Mouse (Mus musculus): Measurements from ENCODE around the gene Fam174a.
A peak's percentile ranks its signal among the peaks of the same experiment; 100 is the strongest.

The Fam174a gene

DNA sequence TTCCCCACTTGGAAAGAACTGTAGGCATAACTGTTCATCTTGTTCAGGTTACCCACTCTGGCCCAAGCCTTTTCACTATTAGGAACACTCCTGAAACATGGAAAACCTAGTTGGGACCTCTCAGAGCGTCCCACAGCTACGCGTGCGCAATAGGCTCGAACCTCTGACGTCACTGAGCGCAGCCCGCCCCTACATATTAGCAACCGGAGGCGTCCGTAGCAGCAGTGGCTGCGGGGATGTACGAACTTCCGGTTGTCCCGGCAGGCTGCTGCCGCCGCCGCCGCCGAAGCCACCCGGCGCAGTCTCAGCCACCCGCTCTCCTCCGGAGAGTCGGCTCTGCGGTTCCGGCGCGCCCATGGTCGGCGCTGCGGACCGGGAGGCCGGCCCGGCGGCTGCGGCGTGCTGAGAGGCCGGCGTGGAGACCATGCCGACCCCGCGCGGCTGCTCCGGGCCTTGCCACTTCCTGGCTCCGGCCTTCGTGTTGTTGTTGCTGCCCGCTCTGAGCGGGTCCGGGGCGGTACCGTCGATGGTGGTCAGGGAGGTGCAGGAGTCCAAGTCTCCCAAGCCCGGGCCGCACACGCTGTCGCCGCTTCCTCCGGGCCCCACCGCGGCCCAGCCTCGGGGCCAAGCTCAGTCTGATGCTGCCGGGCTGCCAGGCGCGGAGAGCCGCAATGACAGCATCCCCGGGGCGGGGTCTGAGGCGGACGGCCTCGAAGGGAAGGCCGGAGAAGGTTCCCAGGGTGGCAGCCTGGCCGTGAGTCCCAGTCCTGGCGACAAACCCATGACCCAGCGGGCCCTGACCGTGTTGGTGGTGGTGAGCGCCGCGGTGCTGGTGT is at the start of gene Fam174a:
Gene Fam174a (plus strand): TSS at position 231 of the 836 bp plus-strand sequence.
- peak; percentile 96 to 97 for DNase-seq

DNA sequence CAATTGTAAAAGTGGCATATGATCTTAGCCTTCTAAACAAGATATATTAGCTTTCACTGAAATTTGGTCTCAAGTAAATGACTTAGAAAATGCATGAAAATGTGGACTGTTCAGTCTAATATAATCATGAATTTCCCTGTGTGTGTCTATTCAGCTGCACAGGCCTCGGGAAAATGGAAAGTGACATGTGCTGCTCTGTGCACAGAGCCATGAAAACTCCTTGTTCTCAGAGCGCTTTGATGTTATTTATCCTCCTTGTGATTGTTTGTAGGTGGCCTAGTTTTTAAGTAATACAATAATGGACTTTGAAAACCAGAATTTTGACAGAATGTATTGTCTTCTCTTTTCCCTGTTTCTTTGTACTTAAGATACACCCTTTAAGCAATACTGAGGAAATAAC is 49.6 kb upstream of the Fam174a start:
- DNase-seq = no peak

DNA sequence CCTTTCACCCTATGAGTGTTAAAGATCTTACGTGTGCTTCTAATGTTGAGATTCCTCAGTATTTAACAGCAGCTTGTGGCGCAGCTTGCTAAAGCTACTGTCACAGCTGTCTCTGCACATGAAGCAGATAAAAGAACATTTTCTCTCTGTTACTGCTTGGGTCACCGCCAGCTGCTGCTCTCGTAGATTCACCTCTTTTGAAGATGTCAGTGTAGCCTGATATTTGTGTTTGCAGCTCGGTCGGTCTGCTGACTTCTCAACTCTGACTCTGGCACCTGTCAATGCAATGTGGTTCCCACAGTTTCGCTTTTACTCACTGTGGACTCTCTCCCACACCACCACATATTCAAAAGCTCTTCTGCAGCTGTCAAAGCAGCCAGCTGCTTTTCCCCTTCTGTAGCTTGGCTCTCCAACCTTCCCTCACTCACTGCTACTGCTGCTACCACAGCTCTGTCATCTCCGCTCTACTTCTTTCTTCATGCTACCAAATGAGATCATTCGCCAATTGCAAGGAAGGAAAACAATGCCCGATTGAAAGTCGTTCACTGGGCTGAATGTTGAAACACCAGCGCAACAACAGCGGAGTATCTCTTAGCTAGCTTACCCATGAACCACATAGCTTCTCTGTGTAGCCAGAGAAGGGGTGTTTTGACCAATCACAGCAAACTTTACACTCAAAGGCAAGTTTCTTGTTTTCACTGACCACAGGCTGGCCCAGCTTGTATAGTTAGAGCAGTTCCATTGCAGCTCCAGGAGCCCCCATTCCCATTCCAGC is 45.3 kb upstream of the Fam174a start:
- no peak for DNase-seq

DNA sequence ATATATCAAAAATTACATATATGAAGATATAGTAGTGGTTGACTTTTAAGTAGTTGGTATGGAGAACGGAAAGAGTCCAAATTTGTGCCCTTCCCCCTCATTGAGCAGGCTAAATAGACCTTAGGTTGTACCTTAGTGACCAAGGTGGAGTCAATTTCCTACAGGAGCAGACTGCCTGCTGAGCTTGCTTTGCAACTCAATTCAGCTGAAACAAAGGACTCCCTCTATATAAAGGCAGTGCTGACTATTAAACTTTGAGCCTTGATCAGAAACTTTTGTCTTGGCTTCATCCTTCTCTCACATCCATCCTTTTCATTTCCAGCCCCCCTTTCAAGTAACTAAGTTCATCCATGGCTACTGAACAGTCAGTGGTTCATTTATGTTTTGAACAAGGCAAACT is 40.1 kb upstream of the Fam174a start:
- no peak for DNase-seq

DNA sequence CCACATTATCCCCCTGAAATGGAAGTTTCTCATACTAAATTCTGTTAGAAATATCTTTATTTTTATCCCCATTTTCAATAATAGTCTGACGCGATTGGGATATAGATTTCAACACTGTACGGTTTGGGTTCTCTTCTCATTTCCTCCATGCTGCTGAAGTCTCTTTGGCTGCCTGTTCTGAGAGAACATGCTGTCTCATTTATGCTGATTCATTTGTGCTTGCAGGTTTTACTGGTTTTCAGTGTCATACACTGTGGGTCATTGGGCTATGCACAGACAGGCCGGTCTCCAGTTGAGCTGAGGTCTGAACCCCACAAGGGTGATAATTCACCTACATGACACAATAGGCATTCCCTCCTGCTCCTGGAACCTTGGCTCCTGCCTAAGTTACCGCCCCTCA is 5.1 kb upstream of the Fam174a start:
- DNase-seq = no peak

DNA sequence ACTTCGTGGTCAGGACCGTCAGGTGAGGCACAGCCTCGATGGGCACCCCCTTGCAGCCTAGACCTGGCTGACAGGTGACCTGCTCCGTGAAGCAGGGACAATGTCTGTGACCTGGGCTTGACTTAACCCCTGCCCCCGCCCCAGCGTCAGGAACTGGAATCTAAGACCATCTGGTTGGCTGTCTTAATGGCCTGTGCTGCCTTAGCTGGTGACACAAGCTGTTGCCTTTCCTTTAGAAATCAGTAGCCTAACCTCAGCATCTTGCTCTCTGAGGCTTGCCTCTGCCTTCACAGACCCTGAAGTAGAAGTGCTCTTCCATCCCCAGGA is 769 bp downstream of the Fam174a start:
- DNase-seq = no peak

DNA sequence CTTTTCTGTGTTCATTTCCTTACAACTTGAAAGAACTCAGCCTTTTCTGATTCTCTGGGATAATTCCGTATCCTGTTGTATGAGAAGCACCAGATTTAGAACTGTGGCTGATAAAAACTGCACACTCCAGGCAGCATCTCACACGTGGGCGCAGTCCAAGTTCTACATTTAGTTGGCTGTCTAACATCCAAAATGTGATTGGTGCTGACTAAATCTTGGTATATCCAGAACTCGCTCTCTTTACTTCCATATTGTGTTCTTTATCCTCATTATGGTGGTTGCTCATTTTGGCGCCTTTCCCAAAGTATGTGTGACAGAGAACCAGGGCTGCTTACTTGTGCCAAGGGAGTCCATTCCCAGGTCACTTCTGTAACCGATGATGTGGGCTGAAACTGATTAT is 2.6 kb downstream of the Fam174a start:
- no peak for DNase-seq

DNA sequence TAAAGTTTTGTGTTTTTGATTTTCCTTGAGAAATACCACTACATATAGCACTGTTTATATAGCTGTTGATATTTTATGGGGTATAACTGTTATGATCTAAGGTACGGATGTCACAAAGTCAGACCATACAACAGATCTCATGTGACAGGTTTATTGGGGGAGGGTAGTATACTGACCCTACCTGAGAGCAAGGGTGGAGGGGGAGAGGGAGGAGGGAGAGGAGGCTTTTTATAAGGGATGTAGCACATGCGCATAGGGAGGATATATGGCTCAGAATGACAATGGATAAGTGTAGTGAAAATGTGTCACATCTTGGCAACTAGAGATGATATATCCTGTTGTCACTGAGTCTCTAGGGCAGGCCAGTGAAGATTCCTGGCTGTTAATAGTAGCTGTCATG is 8.8 kb downstream of the Fam174a start:
- DNase-seq = no peak

DNA sequence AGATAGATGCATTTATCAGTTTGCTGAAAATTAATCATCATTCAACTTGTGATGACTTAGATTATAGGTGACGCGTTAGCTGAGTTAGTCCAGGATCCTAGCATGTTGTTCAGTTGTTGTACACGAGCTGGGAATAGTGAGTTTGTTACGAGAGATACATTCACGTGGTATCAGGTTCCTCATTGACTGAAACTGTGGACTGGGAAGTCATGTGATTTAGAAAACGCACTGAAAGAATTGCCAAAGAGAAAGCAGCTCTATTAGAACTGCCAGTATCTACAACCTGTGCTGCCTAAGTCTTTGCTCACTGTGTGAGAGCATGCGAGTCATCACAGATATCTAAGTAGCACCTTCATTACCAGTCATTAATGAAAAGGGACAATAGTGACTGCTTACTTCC is 9.6 kb downstream of the Fam174a start:
- no peak for DNase-seq

DNA sequence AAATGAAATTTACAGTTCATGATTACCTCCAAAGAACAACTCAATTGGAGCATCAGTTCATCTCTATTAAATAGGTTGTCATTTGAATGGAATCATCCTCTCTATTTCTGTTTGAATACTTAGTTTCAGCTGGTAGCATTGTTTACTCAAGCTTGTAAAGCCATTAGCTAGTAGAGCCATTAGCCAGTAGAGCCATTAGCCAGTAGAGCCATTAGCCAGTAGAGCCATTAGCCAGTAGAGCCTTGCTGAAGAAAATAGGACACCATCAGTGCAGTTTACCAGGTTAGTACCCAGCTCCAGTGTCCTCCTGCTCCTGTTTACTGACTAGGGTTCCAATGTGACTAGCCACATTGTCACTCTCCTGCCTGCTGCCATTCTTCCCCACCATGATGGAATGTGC is 13.4 kb downstream of the Fam174a start:
- DNase-seq = no peak

DNA sequence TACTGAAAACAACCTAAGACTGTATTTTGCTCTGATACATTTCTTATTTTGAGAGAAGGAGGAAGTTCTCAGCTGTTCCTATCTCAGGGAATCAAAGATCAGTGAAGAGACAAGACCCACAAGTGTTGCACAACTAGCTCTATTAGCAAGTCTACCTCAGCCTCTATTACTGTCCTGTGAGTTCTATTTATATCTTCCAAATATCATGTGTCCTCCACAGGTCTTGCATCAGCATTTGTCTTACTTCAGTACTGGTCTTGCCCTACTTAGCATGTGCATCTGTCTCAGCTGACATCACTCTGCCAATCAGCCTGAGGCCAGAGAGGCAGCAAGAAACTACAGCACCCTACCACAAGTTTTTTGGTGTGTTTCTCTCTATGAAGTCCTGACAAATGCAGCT is 26.2 kb downstream of the Fam174a start:
- no peak for DNase-seq

DNA sequence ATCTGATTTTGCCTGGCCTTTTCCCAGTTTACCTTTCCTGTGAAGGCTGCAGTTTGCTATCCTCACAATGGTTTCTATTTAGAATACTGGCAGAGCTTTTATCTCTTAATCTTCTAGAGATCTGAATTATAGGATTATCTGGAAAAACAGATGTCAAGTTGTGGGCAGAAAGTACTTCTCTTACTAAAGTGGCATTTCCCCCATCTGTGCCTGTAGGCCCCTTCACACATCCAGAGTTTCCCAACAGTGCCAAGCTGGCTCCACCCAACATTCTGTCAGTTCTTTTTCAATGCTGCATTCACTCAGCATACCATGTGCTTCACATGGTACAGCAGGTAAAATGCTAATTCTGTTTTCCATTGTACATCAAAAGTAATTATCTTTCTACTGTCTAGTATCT is 28.8 kb downstream of the Fam174a start:
- DNase-seq = no peak

DNA sequence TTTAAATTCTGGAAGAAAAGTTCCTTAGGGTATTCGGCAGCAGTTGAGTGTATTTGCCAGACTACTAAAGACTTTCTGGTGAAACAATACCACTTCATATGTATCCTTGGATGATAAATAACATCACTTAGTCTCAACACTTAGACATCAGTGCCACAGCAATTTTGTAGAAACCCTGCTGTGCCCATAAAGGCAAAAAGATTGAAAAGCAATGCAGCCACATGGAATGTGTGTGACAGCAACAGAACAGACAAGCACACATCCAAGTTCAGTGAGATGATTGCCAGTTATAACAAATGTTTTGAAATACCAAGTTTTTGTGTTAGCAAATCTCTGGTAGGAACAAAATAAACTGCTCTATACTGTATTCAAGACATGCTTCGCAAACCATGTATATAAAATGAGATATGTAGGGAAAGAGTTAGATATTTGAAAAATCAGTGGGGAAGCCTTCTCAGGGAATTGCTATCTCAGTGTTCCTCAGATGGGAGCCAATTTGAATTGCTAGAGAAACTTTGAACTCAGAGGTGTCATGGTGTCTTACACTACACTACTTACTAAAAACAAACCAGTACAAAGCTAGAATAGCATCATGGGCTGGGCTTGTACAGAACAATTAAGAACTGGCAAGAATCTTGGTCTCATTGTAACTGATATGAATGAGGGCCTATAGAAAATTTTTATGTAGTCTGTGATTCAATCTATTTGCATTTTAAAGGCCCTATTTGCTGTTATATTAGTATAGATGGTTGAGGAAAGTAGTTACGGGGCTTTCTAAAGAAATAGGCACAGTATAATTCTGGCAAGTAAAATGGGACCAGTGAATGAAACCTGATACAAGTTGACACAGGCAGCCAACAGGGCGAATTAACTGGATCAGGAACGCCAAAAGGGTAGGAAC is 30.4 kb downstream of the Fam174a start:
- no peak for DNase-seq

DNA sequence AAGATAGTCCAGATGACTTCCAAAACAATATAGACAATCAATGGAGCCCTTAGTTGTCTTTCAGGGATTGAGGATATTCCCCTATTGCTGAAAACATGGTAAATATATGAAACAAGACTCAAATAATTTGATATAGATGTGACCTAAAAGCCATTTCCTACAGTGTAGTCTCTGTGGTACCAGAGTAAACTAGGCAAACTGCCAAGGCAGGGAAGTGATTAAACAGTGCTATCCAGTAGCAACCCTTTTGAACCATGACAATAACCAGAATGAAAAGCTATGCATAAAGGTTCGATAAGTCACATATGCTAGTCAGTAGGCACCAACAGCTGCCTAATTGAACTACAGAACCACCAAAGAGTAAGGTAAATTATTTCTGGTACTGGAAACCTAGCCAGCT is 40.7 kb downstream of the Fam174a start:
- DNase-seq = no peak

DNA sequence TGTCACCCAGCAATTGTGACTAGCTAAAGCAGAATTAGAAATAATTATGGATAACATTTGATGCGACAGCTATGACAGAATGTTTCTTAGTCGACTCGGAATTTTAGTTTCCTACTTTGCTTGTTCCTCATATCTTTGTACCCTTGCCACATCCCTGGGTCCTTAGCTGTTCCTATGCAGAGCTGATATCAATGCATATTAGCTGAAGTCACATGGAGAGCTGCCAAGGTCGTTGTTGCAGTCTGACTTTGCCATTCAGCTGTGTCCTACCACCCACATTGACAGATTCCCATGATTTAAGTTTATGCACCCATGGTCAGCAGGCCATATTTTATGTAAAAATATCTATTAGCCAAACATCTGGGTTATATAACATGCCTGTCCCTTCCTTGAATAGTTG is 43.5 kb downstream of the Fam174a start:
- DNase-seq = no peak

DNA sequence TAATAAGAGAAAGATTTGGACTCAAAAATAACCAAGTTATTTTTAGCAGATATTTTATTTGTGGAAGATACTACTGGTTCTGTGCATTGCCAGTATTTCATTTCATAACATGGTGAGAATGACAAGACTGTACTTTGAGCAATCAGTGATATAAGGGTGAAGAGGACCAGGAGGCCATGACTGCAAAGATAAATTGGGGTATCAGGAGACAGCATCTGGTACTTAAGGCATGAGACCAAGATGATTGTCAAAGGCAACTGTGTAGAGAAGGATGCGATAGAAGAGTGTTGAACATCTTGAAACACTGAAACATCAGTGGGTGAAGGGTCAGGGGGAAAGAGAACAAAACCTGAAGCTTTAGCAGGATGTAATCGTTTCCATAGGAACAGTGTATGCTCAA is 50.3 kb downstream of the Fam174a start:
- DNase-seq = no peak

DNA sequence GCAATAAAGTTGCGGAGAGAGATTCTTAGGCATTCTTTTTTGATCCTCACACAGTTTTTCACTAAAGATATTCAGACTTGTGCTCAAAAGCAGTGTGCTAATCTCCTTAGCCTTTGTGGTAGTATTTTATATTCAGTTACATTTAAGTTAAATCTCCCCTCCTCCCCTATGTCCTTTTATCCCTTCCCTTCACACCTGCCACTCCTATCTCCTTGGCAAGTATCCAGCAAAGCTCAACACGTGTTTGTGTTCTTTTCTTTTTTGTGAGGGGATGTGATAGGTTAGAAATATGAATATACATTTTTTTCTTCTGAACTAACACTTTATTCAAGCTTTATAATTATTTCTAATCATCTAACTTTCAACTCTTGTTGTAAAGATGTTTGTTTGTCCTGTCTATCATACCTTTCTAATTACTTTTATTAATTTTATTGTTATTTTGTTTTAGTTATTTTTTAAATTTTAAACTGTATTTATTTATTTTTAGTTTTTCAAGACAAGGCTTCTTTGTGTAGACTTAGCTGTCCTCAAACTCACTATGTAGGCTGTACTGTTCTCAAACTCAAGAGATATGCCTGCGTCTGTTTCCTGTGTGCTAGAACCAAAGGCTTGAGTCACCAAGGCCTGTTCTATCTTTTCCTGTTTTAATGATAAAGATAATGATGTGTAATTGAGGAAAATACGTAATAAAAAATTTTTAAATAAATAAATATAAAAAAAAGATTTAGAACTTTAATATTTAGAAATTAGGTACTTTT is 53.4 kb downstream of the Fam174a start:
- DNase-seq = no peak

DNA sequence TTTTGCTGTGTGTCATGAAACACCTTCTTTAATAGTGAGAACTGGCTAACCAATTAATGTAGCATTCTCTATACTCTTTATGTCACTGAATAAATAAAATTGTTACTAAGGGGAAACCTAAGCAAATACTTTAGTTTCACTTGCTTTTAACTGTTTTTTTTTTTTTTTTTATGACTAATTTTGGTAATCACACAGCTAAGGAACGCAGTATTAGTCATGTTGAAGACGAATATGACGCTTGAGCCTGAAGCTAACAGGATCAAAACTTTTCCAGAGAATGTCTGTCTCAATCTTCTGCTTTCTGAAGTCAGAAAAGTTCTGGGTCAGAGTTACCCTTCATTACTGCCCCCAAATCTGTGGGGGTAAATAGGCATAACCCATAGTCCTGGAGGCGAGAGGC is 54.3 kb downstream of the Fam174a start:
- DNase-seq = no peak

DNA sequence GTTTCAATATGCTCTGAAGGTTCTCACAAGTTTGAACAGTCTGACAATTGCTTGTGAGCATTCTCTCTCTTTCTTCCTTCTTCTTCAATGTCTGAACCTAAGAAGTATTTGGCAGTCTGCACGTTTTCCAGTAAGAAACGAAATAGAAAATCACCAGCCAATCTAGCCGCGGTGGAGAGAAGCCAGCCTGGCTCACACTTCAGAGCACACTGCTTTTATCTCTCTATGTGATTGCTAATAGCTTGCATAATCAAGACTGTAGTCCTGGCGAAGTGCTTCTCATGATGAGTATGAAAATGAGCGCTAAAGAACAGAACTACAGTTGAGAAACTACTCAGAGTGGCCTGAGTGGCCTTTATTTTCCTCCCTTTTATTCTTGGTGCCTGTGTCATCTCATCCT is 62.0 kb downstream of the Fam174a start:
- DNase-seq = no peak

DNA sequence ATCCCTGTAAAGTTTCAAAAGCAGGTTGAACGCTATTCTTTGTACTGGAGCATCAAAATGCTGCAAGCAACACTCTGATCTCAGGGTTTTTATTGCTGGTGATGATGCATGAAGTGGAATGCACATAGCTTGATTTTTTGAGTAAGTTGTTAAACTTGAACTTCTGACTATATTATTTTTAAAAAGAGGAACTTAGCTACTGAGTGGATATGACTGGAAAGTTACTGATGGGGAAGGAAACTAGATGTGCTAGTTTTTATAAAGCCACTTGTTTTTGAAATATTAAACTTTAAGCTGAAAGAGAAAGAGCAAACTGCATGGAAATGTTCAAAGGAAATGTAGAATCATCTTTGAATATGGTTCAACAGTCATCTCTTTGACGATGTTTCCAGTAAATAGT is 67.6 kb downstream of the Fam174a start:
- no peak for DNase-seq

Measured in kidney, postnatal 36 days (tissue).